In genomic region chr5:140847300-140847729, GRCm38 (mm10) we compare ENCODE assay signal across 9 mouse cellular contexts. TPM values are rescaled to one million over a fixed set of nuclear protein-coding genes. Genes with fewer than 3 reads are reported as not detected.
DNase-seq lines count a peak whose midpoint lies in the region; ATAC-seq and TF ChIP-seq lines count a peak whose summit lies in the region.
"Had no signal": no experiment of that assay in that cellular context is flagged by ENCODE, and none has a peak within 500 bp of the region (broad histone marks: within the 10 kb centered on the region; RNA-seq: fewer than 3 reads in every experiment).

No protein-coding gene starts in this region.

- dilution Hi-C loops in CH12.LX (cut with MboI; ENCODE audit: extremely low pct_ligation_motif_present, extremely low pct_unique_long_range_greater_than_20kb, low sequenced_read_pairs), result no loop called here

- peaks cover 11% of the 10 kb centered on the region for H3K9me3 ChIP-seq in CH12.LX (replicated peaks; ENCODE audit: low read length)
- peaks cover 7% of the 10 kb centered on the region; the same call in 1 of the 2 replicates for H3K9me3 ChIP-seq in midbrain, embryonic 14.5 days (ENCODE audit: control insufficient read depth, low read length)

- no peaks in the 10 kb centered on the region for H3K79me2 ChIP-seq in CH12.LX (replicated peaks; ENCODE audit: control insufficient read depth, extremely low read depth, insufficient read depth, poor library complexity, severe bottlenecking)

- in situ Hi-C loops in CH12.LX (cut with MboI; ENCODE audit: low pct_ligation_motif_present, low pct_unique_long_range_greater_than_20kb, low sequenced_read_pairs), result loop anchor here (25.0 kb wide), 1 partner anchor 1465 kb away; no protein-coding TSS in a partner anchor

- TF ChIP-seq EP300 in CH12.LX (IDR thresholded peaks at IDR 0.05; ENCODE audit: low read length), result no peak

- H3K4me2 ChIP-seq in CH12.LX (ENCODE audit: insufficient read depth, low read depth, poor library complexity, severe bottlenecking), result no peak overlapping the region
- no peak overlapping the region for H3K4me2 ChIP-seq in midbrain, embryonic 14.5 days (ENCODE audit: low read length)

- intact Hi-C loops in gastrocnemius, adult 2 months (cut with DNase I), result loop anchor here (5.0 kb wide), 1 partner anchor 1470 kb away; no protein-coding TSS in a partner anchor
- intact Hi-C loops in gastrocnemius, postnatal 14 days (cut with DNase I; ENCODE audit: low total_unique reads), result no loop called here
- intact Hi-C loops in heart, postnatal 14 days (cut with DNase I), result loop anchor here (5.0 kb wide), 2 partner anchors 1470 to 1600 kb away; no protein-coding TSS in a partner anchor

- peak; percentile 94 for TF ChIP-seq CTCF in gastrocnemius, adult 2 months (IDR thresholded peaks at IDR 0.05)
- peak; percentile 86 to 94 for TF ChIP-seq CTCF in CH12.LX (conservative IDR thresholded peaks at IDR 0.05 in 1 of 2, IDR thresholded peaks at IDR 0.05 in 1 of 2; ENCODE audit: low read depth in 2 of 2, low read length in 2 of 2)

- no peak; the same call in 1 of the 2 replicates for ATAC-seq in midbrain, embryonic 14.5 days (ENCODE audit: low FRiP score, low TSS enrichment)

- no peak overlapping the region for H3K4me3 ChIP-seq in gastrocnemius, adult 2 months
- no peak overlapping the region for H3K4me3 ChIP-seq in CH12.LX (replicated peaks in 1 of 3; ENCODE audit: low read depth in 2 of 3, low read length in 2 of 3, poor library complexity in 1 of 3)
- no peak overlapping the region for H3K4me3 ChIP-seq in midbrain, embryonic 14.5 days (replicated peaks; ENCODE audit: low read depth, low read length)
- H3K4me3 ChIP-seq: megakaryocyte, embryonic 14.5 days had no signal

- H3K27ac ChIP-seq in gastrocnemius, adult 2 months, result no peak overlapping the region
- H3K27ac ChIP-seq in CH12.LX (ENCODE audit: insufficient read depth, low read depth), result no peak overlapping the region
- H3K27ac ChIP-seq in midbrain, embryonic 14.5 days (replicated peaks; ENCODE audit: low read depth, low read length), result 0 out of 2 replicates have a peak overlapping the region, but pooled peaks have one; percentile 20

- WGBS in midbrain, embryonic 14.5 days, result 15% methylated on average over 5 of the region's 5 CpGs

- H3K4me1 ChIP-seq in CH12.LX (ENCODE audit: control insufficient read depth in 1 of 2, insufficient read depth in 2 of 2), result no peaks in the 10 kb centered on the region
- no peaks in the 10 kb centered on the region for H3K4me1 ChIP-seq in midbrain, embryonic 14.5 days (ENCODE audit: control insufficient read depth, insufficient read depth, low read length)
- H3K4me1 ChIP-seq: megakaryocyte, embryonic 14.5 days had no signal

- H3K36me3 ChIP-seq in CH12.LX (replicated peaks in 1 of 2; ENCODE audit: control insufficient read depth in 1 of 2, insufficient read depth in 1 of 2, low read length in 1 of 2), result no peaks in the 10 kb centered on the region
- no peaks in the 10 kb centered on the region for H3K36me3 ChIP-seq in midbrain, embryonic 14.5 days (ENCODE audit: control insufficient read depth, insufficient read depth, low read length)

- no peak for DNase-seq in gastrocnemius, adult 2 months
- no peak for DNase-seq in gastrocnemius, postnatal 14 days
- peak; percentile 66 for DNase-seq in CH12.LX (ENCODE audit: extremely low read depth)
- peak; percentile 56 to 61 for DNase-seq in cerebellum, postnatal 25 days
- peak; percentile 25 to 56 for DNase-seq in heart, postnatal 14 days
- peak; percentile 29 to 50 for DNase-seq in layer of hippocampus, postnatal 36 days
- peak; percentile 86 for DNase-seq in midbrain, embryonic 14.5 days
- peak; percentile 59 for DNase-seq in thymus, postnatal 0 days (ENCODE audit: low spot score)

- TF ChIP-seq RAD21 in CH12.LX (IDR thresholded peaks at IDR 0.05; ENCODE audit: low read depth, low read length), result peak; percentile 92

- TF ChIP-seq POLR2A in CH12.LX (IDR thresholded peaks at IDR 0.05; ENCODE audit: low read depth, low read length), result no peak

- no peak overlapping the region for H3K9ac ChIP-seq in CH12.LX (ENCODE audit: insufficient read depth, low read depth)
- no peak overlapping the region for H3K9ac ChIP-seq in midbrain, embryonic 14.5 days (replicated peaks; ENCODE audit: low read length)

- peaks cover 2% of the 10 kb centered on the region for H3K27me3 ChIP-seq in CH12.LX (replicated peaks)
- no peaks in the 10 kb centered on the region for H3K27me3 ChIP-seq in midbrain, embryonic 14.5 days (ENCODE audit: control insufficient read depth, insufficient read depth, low read length)

TF ChIP-seq in CH12.LX, 34 proteins besides CTCF, POLR2A, EP300 and RAD21:
- TF ChIP-seq IRF4 (IDR thresholded peaks at IDR 0.05; ENCODE audit: low read depth, low read length), result peak; percentile 28; the same call in 1 of the 2 replicates
- TF ChIP-seq MEF2A (IDR thresholded peaks at IDR 0.05; ENCODE audit: borderline replicate concordance, low read depth, low read length), result no peak
- TF ChIP-seq MAX (IDR thresholded peaks at IDR 0.05; ENCODE audit: low read length), result no peak
- no peak for TF ChIP-seq MAZ (IDR thresholded peaks at IDR 0.05; ENCODE audit: low read depth, low read length)
- TF ChIP-seq SMC3 (IDR thresholded peaks at IDR 0.05; ENCODE audit: low read depth, low read length), result peak; percentile 83
- no peak for TF ChIP-seq MYC (IDR thresholded peaks at IDR 0.05; ENCODE audit: low read depth, low read length)
- TF ChIP-seq BHLHE40 (IDR thresholded peaks at IDR 0.05; ENCODE audit: low read depth, low read length), result no peak
- no peak for TF ChIP-seq E2F4 (IDR thresholded peaks at IDR 0.05; ENCODE audit: insufficient replicate concordance, low read depth, low read length)
- no peak for TF ChIP-seq JUN (IDR thresholded peaks at IDR 0.05; ENCODE audit: insufficient read depth, low read depth, low read length)
- no peak for TF ChIP-seq HCFC1 (IDR thresholded peaks at IDR 0.05; ENCODE audit: low read depth, low read length)
- no peak for TF ChIP-seq RCOR1 (conservative IDR thresholded peaks at IDR 0.05; ENCODE audit: low read depth, low read length)
- no peak for TF ChIP-seq PAX5 (IDR thresholded peaks at IDR 0.05; ENCODE audit: low read length)
- TF ChIP-seq ZC3H11A (IDR thresholded peaks at IDR 0.05; ENCODE audit: low read depth, low read length), result peak; percentile 81
- TF ChIP-seq TBP (conservative IDR thresholded peaks at IDR 0.05; ENCODE audit: low read depth, low read length), result peak; percentile 96
- no peak for TF ChIP-seq ZKSCAN1 (IDR thresholded peaks at IDR 0.05; ENCODE audit: borderline replicate concordance, low read depth, low read length)
- no peak for TF ChIP-seq CHD1 (IDR thresholded peaks at IDR 0.05; ENCODE audit: low read depth, low read length)
- no peak for TF ChIP-seq ELF1 (IDR thresholded peaks at IDR 0.05; ENCODE audit: low read depth, low read length)
- TF ChIP-seq ETS1 (conservative IDR thresholded peaks at IDR 0.05; ENCODE audit: low read depth, low read length), result no peak
- no peak for TF ChIP-seq GABPA (IDR thresholded peaks at IDR 0.05; ENCODE audit: insufficient replicate concordance, low read depth, low read length)
- TF ChIP-seq MXI1 (IDR thresholded peaks at IDR 0.05; ENCODE audit: low read depth, low read length), result no peak
- no peak for TF ChIP-seq USF1 (IDR thresholded peaks at IDR 0.05; ENCODE audit: low read depth, low read length)
- no peak for TF ChIP-seq POLR2AphosphoS2 (IDR thresholded peaks at IDR 0.05; ENCODE audit: low read depth, low read length)
- peak; percentile 34; the same call in 1 of the 2 replicates for TF ChIP-seq NELFE (IDR thresholded peaks at IDR 0.05; ENCODE audit: low read depth, low read length)
- TF ChIP-seq NRF1 (IDR thresholded peaks at IDR 0.05; ENCODE audit: low read depth, low read length), result no peak
- TF ChIP-seq CHD2 (IDR thresholded peaks at IDR 0.05; ENCODE audit: low read length), result no peak
- TF ChIP-seq USF2 (conservative IDR thresholded peaks at IDR 0.05; ENCODE audit: low read depth, low read length), result no peak
- no peak for TF ChIP-seq TCF12 (IDR thresholded peaks at IDR 0.05; ENCODE audit: low read depth, low read length)
- no peak for TF ChIP-seq KAT2A (IDR thresholded peaks at IDR 0.05; ENCODE audit: insufficient replicate concordance, low read length)
- no peak for TF ChIP-seq MAFK (IDR thresholded peaks at IDR 0.05; ENCODE audit: insufficient replicate concordance, low read length)
- no peak for TF ChIP-seq SIN3A (IDR thresholded peaks at IDR 0.05; ENCODE audit: low read length)
- no peak for TF ChIP-seq JUND (conservative IDR thresholded peaks at IDR 0.05; ENCODE audit: low read depth, low read length)
- no peak for TF ChIP-seq ZNF384 (IDR thresholded peaks at IDR 0.05; ENCODE audit: low read depth, low read length)
- TF ChIP-seq UBTF (IDR thresholded peaks at IDR 0.05; ENCODE audit: low read depth, low read length), result peak; percentile 99
- no peak for TF ChIP-seq ZMIZ1 (IDR thresholded peaks at IDR 0.05; ENCODE audit: low read depth, low read length)

RNA-seq across cellular contexts. Expression of gene Gna12, which starts 17.1 kb away (rescaled TPM):
- total RNA-seq in gastrocnemius, adult 2 months (2021), result 10 to 100 TPM; 21.7 to 29.8 TPM
- total RNA-seq in gastrocnemius, postnatal 14 days (2021), result 10 to 100 TPM; 26.6 to 35.0 TPM
- total RNA-seq in CH12.LX (2012; rRNA removed) (13.8 and 15.8 TPM in 2 replicates), CH12.LX (2014; rRNA removed) (9.9 and 11.5 TPM in 2 replicates)
- 12.9 and 15.4 TPM in 2 replicates for polyA plus RNA-seq in CH12.LX (2012; ENCODE audit: insufficient read length, low read depth)
- total RNA-seq in heart, postnatal 14 days (2021), result 10 to 100 TPM; 80.5 to 84.2 TPM
- total RNA-seq in layer of hippocampus, postnatal 36 days (2021), result 10 to 100 TPM; 94.9 to 97.7 TPM
- 21.6 and 22.5 TPM in 2 replicates for polyA plus RNA-seq in midbrain, embryonic 14.5 days (2014; fragmentation: Nextera tagmentation; extraction: Ambion mirVana)
- 13.1 and 16.3 TPM in 2 replicates for polyA plus RNA-seq in thymus, postnatal 0 days (2015; fragmentation: Nextera tagmentation; extraction: Ambion mirVana)

Comparison
In these comparisons a context has a peak if more than half of its experiments do, and no peak if none do; other contexts are left out.
1. DNase-seq: peak in CH12.LX (single experiment), cerebellum, postnatal 25 days (2 of 2), heart, postnatal 14 days (2 of 2), layer of hippocampus, postnatal 36 days (2 of 2), midbrain, embryonic 14.5 days (single experiment) and thymus, postnatal 0 days (single experiment); none in gastrocnemius, adult 2 months (single experiment) and gastrocnemius, postnatal 14 days (single experiment).